Mouse (Mus musculus): ENCODE results near the gene Vstm4. TPM values are rescaled to one million over a fixed set of nuclear protein-coding genes. Genes with fewer than 3 reads are reported as not detected.

The Vstm4 gene
- polyA plus RNA-seq, 1 experiment from 2014 or later = 28.3 TPM

- no peaks in the 10 kb centered on the region for H3K27me3 ChIP-seq (replicated peaks; ENCODE audit: control insufficient read depth, insufficient read depth, low read length)
- no peak overlapping the region for H3K9ac ChIP-seq (ENCODE audit: low read depth, low read length)
- no peak overlapping the region for H3K4me2 ChIP-seq (ENCODE audit: low read depth, low read length)
- 83% methylated on average over 6 of the region's 6 CpGs for WGBS
- H3K36me3 ChIP-seq (ENCODE audit: control insufficient read depth, insufficient read depth, low read length) = no peaks in the 10 kb centered on the region
- H3K4me3 ChIP-seq (ENCODE audit: low read length) = no peak overlapping the region
- H3K4me1 ChIP-seq (ENCODE audit: control insufficient read depth, insufficient read depth, low read length) = no peaks in the 10 kb centered on the region
- H3K9me3 ChIP-seq (ENCODE audit: control insufficient read depth, low read length) = no peaks in the 10 kb centered on the region
- no peak overlapping the region for H3K27ac ChIP-seq (ENCODE audit: low read length)
- no peak for ATAC-seq
Observed at GRCm38 (mm10) chr14:32909112-32909511, 52.6 kb downstream of the Vstm4 start.

DNA sequence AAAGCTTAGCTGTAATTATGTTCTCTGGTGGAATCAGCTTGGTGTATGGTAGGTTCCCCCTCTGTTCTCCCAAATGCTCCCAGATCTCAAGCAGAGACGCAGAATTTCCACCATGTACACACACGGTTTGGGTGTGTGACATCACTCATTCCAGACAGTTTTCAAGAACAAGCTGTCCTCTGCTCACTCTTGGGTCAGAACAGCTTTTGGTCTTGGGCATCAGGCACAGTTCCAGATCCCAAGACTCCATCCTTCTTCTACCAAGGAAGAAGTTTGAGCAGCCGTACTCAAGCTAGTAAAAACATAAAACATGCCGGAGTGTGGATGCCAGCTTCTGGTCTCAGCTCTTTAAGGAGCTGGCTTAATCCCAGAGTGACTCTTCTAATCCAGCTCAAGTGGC, 54.6 kb downstream of the Vstm4 start:
- Histone ChIP-seq H3K4me1 (ENCODE audit: control insufficient read depth, insufficient read depth, low read length) (peaks cover 3% of the 10 kb centered on the region; the same call in 1 of the 2 replicates), H3K4me3 (ENCODE audit: low read length) (no peak overlapping the region), H3K9ac (ENCODE audit: low read depth, low read length) (no peak overlapping the region), H3K4me2 (ENCODE audit: low read depth, low read length) (no peak overlapping the region), H3K27ac (ENCODE audit: low read length) (no peak overlapping the region), H3K36me3 (ENCODE audit: control insufficient read depth, insufficient read depth, low read length) (no peaks in the 10 kb centered on the region), H3K27me3 (replicated peaks; ENCODE audit: control insufficient read depth, insufficient read depth, low read length) (no peaks in the 10 kb centered on the region), H3K9me3 (ENCODE audit: control insufficient read depth, low read length) (no peaks in the 10 kb centered on the region)
- 88% methylated on average over 4 of the region's 4 CpGs for WGBS
- no peak for ATAC-seq

- peak; percentile 80 for ATAC-seq
- no peak overlapping the region for H3K4me3 ChIP-seq (ENCODE audit: low read length)
- 32% methylated on average over 2 of the region's 2 CpGs for WGBS
Observed at GRCm38 (mm10) chr14:32915360-32915759, 58.8 kb downstream of the Vstm4 start.

GRCm38 (mm10) chr14:32917919-32918318, 61.4 kb downstream of the Vstm4 start:
- H3K27me3 ChIP-seq (replicated peaks; ENCODE audit: control insufficient read depth, insufficient read depth, low read length) = no peaks in the 10 kb centered on the region
- H3K4me1 ChIP-seq (ENCODE audit: control insufficient read depth, insufficient read depth, low read length) = peaks cover 3% of the 10 kb centered on the region; the same call in 1 of the 2 replicates
- no peak for ATAC-seq
- H3K4me2 ChIP-seq (ENCODE audit: low read depth, low read length) = no peak overlapping the region
- WGBS = 83% methylated on average over 1 of the region's 1 CpGs
- no peak overlapping the region for H3K9ac ChIP-seq (ENCODE audit: low read depth, low read length)
- H3K9me3 ChIP-seq (ENCODE audit: control insufficient read depth, low read length) = no peaks in the 10 kb centered on the region
- no peaks in the 10 kb centered on the region for H3K36me3 ChIP-seq (ENCODE audit: control insufficient read depth, insufficient read depth, low read length)
- H3K4me3 ChIP-seq (ENCODE audit: low read length) = no peak overlapping the region
- H3K27ac ChIP-seq (ENCODE audit: low read length) = no peak overlapping the region

More at GRCm38 (mm10) chr14:32915360-32915759, 58.8 kb downstream of the Vstm4 start:
- Histone ChIP-seq H3K36me3 (ENCODE audit: control insufficient read depth, insufficient read depth, low read length) (no peaks in the 10 kb centered on the region), H3K9me3 (ENCODE audit: control insufficient read depth, low read length) (no peaks in the 10 kb centered on the region), H3K4me2 (ENCODE audit: low read depth, low read length) (no peak overlapping the region), H3K27me3 (replicated peaks; ENCODE audit: control insufficient read depth, insufficient read depth, low read length) (no peaks in the 10 kb centered on the region), H3K27ac (ENCODE audit: low read length) (no peak overlapping the region), H3K9ac (ENCODE audit: low read depth, low read length) (no peak overlapping the region), H3K4me1 (ENCODE audit: control insufficient read depth, insufficient read depth, low read length) (peaks cover 3% of the 10 kb centered on the region; the same call in 1 of the 2 replicates)

- Histone ChIP-seq H3K9ac (ENCODE audit: low read depth, low read length) (no peak overlapping the region), H3K27ac (ENCODE audit: low read length) (0 out of 2 replicates have a peak overlapping the region, but pooled peaks have one; percentile 15), H3K4me2 (ENCODE audit: low read depth, low read length) (no peak overlapping the region), H3K4me3 (ENCODE audit: low read length) (no peak overlapping the region), H3K9me3 (ENCODE audit: control insufficient read depth, low read length) (no peaks in the 10 kb centered on the region), H3K27me3 (replicated peaks; ENCODE audit: control insufficient read depth, insufficient read depth, low read length) (no peaks in the 10 kb centered on the region), H3K4me1 (ENCODE audit: control insufficient read depth, insufficient read depth, low read length) (no peaks in the 10 kb centered on the region), H3K36me3 (ENCODE audit: control insufficient read depth, insufficient read depth, low read length) (no peaks in the 10 kb centered on the region)
- ATAC-seq = no peak
- WGBS = 59% methylated on average over 9 of the region's 9 CpGs
Observed at GRCm38 (mm10) chr14:32923871-32924270, 67.3 kb downstream of the Vstm4 start.

- Histone ChIP-seq H3K4me1 (ENCODE audit: control insufficient read depth, insufficient read depth, low read length) (no peaks in the 10 kb centered on the region), H3K36me3 (ENCODE audit: control insufficient read depth, insufficient read depth, low read length) (no peaks in the 10 kb centered on the region), H3K4me2 (ENCODE audit: low read depth, low read length) (no peak overlapping the region), H3K27me3 (replicated peaks; ENCODE audit: control insufficient read depth, insufficient read depth, low read length) (no peaks in the 10 kb centered on the region), H3K9me3 (ENCODE audit: control insufficient read depth, low read length) (no peaks in the 10 kb centered on the region), H3K4me3 (ENCODE audit: low read length) (no peak overlapping the region), H3K9ac (ENCODE audit: low read depth, low read length) (no peak overlapping the region), H3K27ac (ENCODE audit: low read length) (no peak overlapping the region)
- no peak for ATAC-seq
- WGBS = 79% methylated on average over 10 of the region's 10 CpGs
Observed at GRCm38 (mm10) chr14:32931709-32932108, 75.2 kb downstream of the Vstm4 start.

DNA sequence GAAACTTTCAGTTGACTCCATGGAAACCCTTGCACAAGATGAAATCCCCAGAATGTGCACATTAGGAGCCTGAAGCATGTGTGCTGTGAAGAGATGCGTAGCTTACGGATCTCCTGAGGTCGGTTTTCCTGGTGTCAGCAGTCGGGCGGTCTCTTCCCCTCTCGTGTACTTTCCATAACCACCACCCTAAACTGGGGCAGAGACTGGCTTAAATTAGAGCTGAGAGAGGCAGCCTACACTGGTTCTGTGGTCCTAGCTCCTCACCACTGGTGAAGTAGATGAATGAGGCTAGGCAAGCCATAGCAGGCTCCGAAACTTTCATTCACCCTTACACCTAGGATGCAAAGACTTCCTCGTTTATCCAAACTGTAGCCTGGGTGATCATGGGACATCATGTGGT, 75.7 kb downstream of the Vstm4 start:
- Histone ChIP-seq H3K9me3 (ENCODE audit: control insufficient read depth, low read length) (no peaks in the 10 kb centered on the region), H3K27ac (ENCODE audit: low read length) (no peak overlapping the region), H3K9ac (ENCODE audit: low read depth, low read length) (no peak overlapping the region), H3K4me1 (ENCODE audit: control insufficient read depth, insufficient read depth, low read length) (no peaks in the 10 kb centered on the region), H3K36me3 (ENCODE audit: control insufficient read depth, insufficient read depth, low read length) (no peaks in the 10 kb centered on the region), H3K4me2 (ENCODE audit: low read depth, low read length) (no peak overlapping the region), H3K4me3 (ENCODE audit: low read length) (no peak overlapping the region), H3K27me3 (replicated peaks; ENCODE audit: control insufficient read depth, insufficient read depth, low read length) (no peaks in the 10 kb centered on the region)
- no peak for ATAC-seq
- 79% methylated on average over 8 of the region's 8 CpGs for WGBS

- H3K9ac ChIP-seq (ENCODE audit: low read depth, low read length) = no peak overlapping the region
- H3K27me3 ChIP-seq (replicated peaks; ENCODE audit: control insufficient read depth, insufficient read depth, low read length) = no peaks in the 10 kb centered on the region
- no peaks in the 10 kb centered on the region for H3K36me3 ChIP-seq (ENCODE audit: control insufficient read depth, insufficient read depth, low read length)
- H3K27ac ChIP-seq (ENCODE audit: low read length) = no peak overlapping the region
- no peaks in the 10 kb centered on the region for H3K9me3 ChIP-seq (ENCODE audit: control insufficient read depth, low read length)
- H3K4me2 ChIP-seq (ENCODE audit: low read depth, low read length) = no peak overlapping the region
- 60% methylated on average over 6 of the region's 6 CpGs for WGBS
- no peaks in the 10 kb centered on the region for H3K4me1 ChIP-seq (ENCODE audit: control insufficient read depth, insufficient read depth, low read length)
- no peak for ATAC-seq
- H3K4me3 ChIP-seq (ENCODE audit: low read length) = no peak overlapping the region
Observed at GRCm38 (mm10) chr14:32934064-32934463, 77.5 kb downstream of the Vstm4 start.

GRCm38 (mm10) chr14:32939217-32939616, 82.7 kb downstream of the Vstm4 start:
- H3K4me1 ChIP-seq (ENCODE audit: control insufficient read depth, insufficient read depth, low read length) = no peaks in the 10 kb centered on the region
- H3K9me3 ChIP-seq (ENCODE audit: control insufficient read depth, low read length) = no peaks in the 10 kb centered on the region
- no peak overlapping the region for H3K9ac ChIP-seq (ENCODE audit: low read depth, low read length)
- ATAC-seq = no peak
- H3K27me3 ChIP-seq (replicated peaks; ENCODE audit: control insufficient read depth, insufficient read depth, low read length) = no peaks in the 10 kb centered on the region
- H3K4me2 ChIP-seq (ENCODE audit: low read depth, low read length) = no peak overlapping the region
- no peak overlapping the region for H3K27ac ChIP-seq (ENCODE audit: low read length)
- no peak overlapping the region for H3K4me3 ChIP-seq (ENCODE audit: low read length)
- H3K36me3 ChIP-seq (ENCODE audit: control insufficient read depth, insufficient read depth, low read length) = no peaks in the 10 kb centered on the region
- 81% methylated on average over 5 of the region's 5 CpGs for WGBS

DNA sequence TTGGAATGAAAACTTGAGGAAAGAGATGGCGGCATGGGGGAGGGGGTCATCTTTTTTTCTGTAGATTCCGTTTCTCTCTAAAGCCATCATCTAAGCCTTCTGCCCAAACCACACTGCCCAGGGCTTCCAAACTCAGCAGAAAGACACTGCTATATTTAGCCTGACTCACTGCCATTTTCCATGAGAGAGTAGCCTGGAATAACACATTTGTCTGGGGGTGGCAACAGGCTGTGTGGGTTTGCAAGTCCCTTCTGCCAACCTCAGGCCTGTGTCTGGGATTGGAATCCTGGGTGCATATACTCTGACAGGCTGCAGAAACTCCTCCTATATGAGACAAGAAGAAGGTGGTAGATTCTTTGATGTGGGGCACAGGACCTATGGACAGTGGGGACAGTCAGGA, 91.0 kb downstream of the Vstm4 start:
- Histone ChIP-seq H3K27me3 (replicated peaks; ENCODE audit: control insufficient read depth, insufficient read depth, low read length) (no peaks in the 10 kb centered on the region; the same call in 1 of the 2 replicates), H3K9me3 (ENCODE audit: control insufficient read depth, low read length) (no peaks in the 10 kb centered on the region), H3K4me1 (ENCODE audit: control insufficient read depth, insufficient read depth, low read length) (peaks cover 11% of the 10 kb centered on the region), H3K27ac (ENCODE audit: low read length) (no peak overlapping the region), H3K9ac (ENCODE audit: low read depth, low read length) (no peak overlapping the region), H3K4me2 (ENCODE audit: low read depth, low read length) (no peak overlapping the region), H3K36me3 (ENCODE audit: control insufficient read depth, insufficient read depth, low read length) (no peaks in the 10 kb centered on the region), H3K4me3 (ENCODE audit: low read length) (no peak overlapping the region)
- no peak for ATAC-seq
- WGBS = 90% methylated on average over 2 of the region's 2 CpGs

Data from intestine, embryonic 16.5 days (tissue).